Mouse (Mus musculus) hindbrain, embryonic 11.5 days (tissue): ENCODE measurements at regions not wholly inside any gene's neighbourhood (a gene's known extent, or its start where the extent isn't known, plus 50 kb on each side); places are given as distances from the start of the nearest gene placed in this dataset.

Experiments used
- ATAC-seq: fragments of 200-750 bp; cut with Nextera tagmentation; 2 replicates; pipeline ENCODE4 v1.8.0; 2017; ENCODE audit warnings: mild to moderate bottlenecking, moderate TSS enrichment, moderate library complexity; ENCODE audit not compliant: low FRiP score
- DNase-seq: peaks from one replicate; pipeline ENCODE4 v3.0.0-alpha.2; 2015; ENCODE audit warnings: low spot score
- H3K27ac ChIP-seq: fragments of 300-500 bp; sonication (generic); 2 replicates; pipeline ENCODE4 v1.5.1; 2014; ENCODE audit warnings: mild to moderate bottlenecking, low read depth, low read length
- H3K27me3 ChIP-seq: fragments of 300-500 bp; sonication (generic); 2 replicates; pipeline ENCODE4 v1.6.1; 2014; ENCODE audit warnings: mild to moderate bottlenecking, low read length, moderate library complexity, mixed read lengths; ENCODE audit not compliant: control insufficient read depth, insufficient read depth
- H3K36me3 ChIP-seq: fragments of 300-500 bp; sonication (generic); 2 replicates; pipeline ENCODE4 v1.6.1; 2014; ENCODE audit warnings: mild to moderate bottlenecking, low read length, moderate library complexity, mixed read lengths; ENCODE audit not compliant: control insufficient read depth, insufficient read depth
- H3K4me1 ChIP-seq: fragments of 300-500 bp; sonication (generic); replicated peaks from 2 replicates; pipeline ENCODE4 v1.6.1; 2014; ENCODE audit warnings: low read length, mixed read lengths; ENCODE audit not compliant: control insufficient read depth, insufficient read depth
- H3K4me2 ChIP-seq: fragments of 300-500 bp; sonication (generic); replicated peaks from 2 replicates; pipeline ENCODE4 v1.6.1; 2014; ENCODE audit warnings: mild to moderate bottlenecking, low read depth, low read length
- H3K4me3 ChIP-seq: fragments of 300-500 bp; sonication (generic); 2 replicates; pipeline ENCODE4 v1.5.1; 2014; ENCODE audit warnings: low read depth, low read length
- H3K9ac ChIP-seq: fragments of 300-500 bp; sonication (generic); 2 replicates; pipeline ENCODE4 v1.6.1; 2014; ENCODE audit warnings: low read depth, low read length
- H3K9me3 ChIP-seq: fragments of 300-500 bp; sonication (generic); 2 replicates; pipeline ENCODE4 v1.6.1; 2016; ENCODE audit warnings: low read length; ENCODE audit not compliant: control insufficient read depth
- WGBS: fragments of 180-500 bp; shearing (Covaris S2); extraction: QIAGEN DNeasy Blood & Tissue Kit; methylation state at CpG from one replicate; pipeline ENCODE4 v1.1.7; 2014; 5-methylcytosine and 5-hydroxymethylcytosine counted together

GRCm38 (mm10) chr14:84928161-84928560 is 484.8 kb downstream of the Pcdh17 start:
- Histone ChIP-seq H3K36me3 (no peaks in the 10 kb centered on the region), H3K4me1 (no peaks in the 10 kb centered on the region), H3K27me3 (no peaks in the 10 kb centered on the region), H3K9me3 (no peaks in the 10 kb centered on the region), H3K27ac (no peak overlapping the region), H3K4me3 (no peak overlapping the region), H3K9ac (no peak overlapping the region), H3K4me2 (no peak overlapping the region)
- 59% methylated on average over 4 of the region's 4 CpGs for whole genome bisulfite sequencing
- peak; percentile 7 for DNase-seq
- ATAC-seq: peak; percentile 65; the same call in 1 of the 2 replicates

GRCm38 (mm10) chr14:84934094-84934493 is 490.7 kb downstream of the Pcdh17 start:
- Histone ChIP-seq H3K36me3 (no peaks in the 10 kb centered on the region), H3K4me1 (no peaks in the 10 kb centered on the region), H3K4me3 (no peak overlapping the region), H3K27ac (no peak overlapping the region), H3K9me3 (no peaks in the 10 kb centered on the region), H3K4me2 (no peak overlapping the region), H3K9ac (no peak overlapping the region), H3K27me3 (no peaks in the 10 kb centered on the region)
- DNase-seq (no peak), ATAC-seq (no peak)
- 76% methylated on average over 3 of the region's 3 CpGs for WGBS

DNA sequence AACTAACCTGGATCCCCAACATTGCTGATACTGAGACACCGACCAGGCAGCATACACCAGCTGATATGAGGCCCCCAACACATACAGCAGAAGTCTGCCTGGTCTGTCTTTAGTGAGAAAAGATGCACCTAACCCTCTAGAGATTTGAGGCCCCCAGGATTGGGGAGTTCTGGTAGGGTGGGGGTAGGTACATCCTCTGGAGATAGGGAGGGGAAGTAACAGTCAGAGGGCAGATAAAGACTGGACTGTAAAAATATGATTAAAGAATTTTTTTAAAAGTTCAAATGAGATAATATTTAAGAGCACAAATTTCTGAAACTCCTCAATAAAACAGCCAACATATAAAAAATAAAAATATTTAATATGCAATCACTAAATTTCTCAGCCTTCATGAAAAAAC is 511.9 kb downstream of the Pcdh17 start:
- Histone ChIP-seq H3K27ac (no peak overlapping the region), H3K27me3 (no peaks in the 10 kb centered on the region), H3K9ac (no peak overlapping the region), H3K4me3 (no peak overlapping the region), H3K36me3 (no peaks in the 10 kb centered on the region), H3K4me2 (no peak overlapping the region), H3K9me3 (no peaks in the 10 kb centered on the region), H3K4me1 (no peaks in the 10 kb centered on the region)
- no peak for DNase-seq
- WGBS: 86% methylated on average over 1 of the region's 1 CpGs
- no peak for ATAC-seq

- Histone ChIP-seq H3K4me3 (no peak overlapping the region), H3K27me3 (no peaks in the 10 kb centered on the region), H3K27ac (no peak overlapping the region), H3K4me2 (no peak overlapping the region), H3K9ac (no peak overlapping the region), H3K36me3 (no peaks in the 10 kb centered on the region), H3K4me1 (no peaks in the 10 kb centered on the region), H3K9me3 (no peaks in the 10 kb centered on the region)
- ATAC-seq (no peak), DNase-seq (no peak)
- WGBS: 77% methylated on average over 4 of the region's 4 CpGs
Observed at GRCm38 (mm10) chr14:84987764-84988163, 544.4 kb downstream of the Pcdh17 start.

- ATAC-seq (no peak), DNase-seq (no peak)
- Histone ChIP-seq H3K9me3 (no peaks in the 10 kb centered on the region), H3K4me2 (no peak overlapping the region), H3K27ac (no peak overlapping the region), H3K36me3 (no peaks in the 10 kb centered on the region), H3K4me3 (no peak overlapping the region), H3K4me1 (no peaks in the 10 kb centered on the region), H3K27me3 (no peaks in the 10 kb centered on the region), H3K9ac (no peak overlapping the region)
Observed at GRCm38 (mm10) chr14:85012384-85012783, 569.0 kb downstream of the Pcdh17 start.
